Mouse (Mus musculus): ENCODE measurements at regions not wholly inside any gene's neighbourhood (a gene's known extent, or its start where the extent isn't known, plus 50 kb on each side); places are given as distances from the start of the nearest gene placed in this dataset.

- no peak for DNase-seq (ENCODE audit: low spot score in 2 of 2)
Observed at GRCm38 (mm10) chr8:74555434-74555833, 317.5 kb upstream of the Isx start.

GRCm38 (mm10) chr8:74557539-74558464, 315.2 kb upstream of the Isx start:
- DNase-seq (ENCODE audit: low spot score in 2 of 2): peak in 1 of 2 experiments; percentile 23

DNA sequence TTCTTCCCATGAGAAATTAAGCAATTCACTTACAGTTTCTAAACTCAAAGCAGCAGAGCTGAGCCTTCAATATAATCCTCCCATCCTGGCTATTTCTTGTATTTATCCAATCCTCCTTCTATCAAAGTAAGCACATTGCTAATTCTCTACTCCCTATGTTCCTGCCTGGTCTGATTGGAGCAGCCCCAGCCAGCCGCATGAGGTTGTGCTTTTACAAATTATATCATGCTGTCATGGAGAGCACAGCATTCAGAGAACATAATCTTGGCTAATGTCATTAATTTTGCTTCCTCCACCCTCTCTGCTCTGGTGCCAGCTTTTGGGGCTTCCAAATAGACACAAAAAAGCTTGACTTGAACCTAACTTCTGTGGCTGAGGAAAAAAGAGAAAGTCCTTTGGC, 311.9 kb upstream of the Isx start:
- DNase-seq (ENCODE audit: low spot score in 2 of 2): no peak
